ENCODE assay signal across 18 mouse cellular contexts in genomic region chr17:35253293-35254093, GRCm38 (mm10). TPM values are rescaled to one million over a fixed set of nuclear protein-coding genes. Genes with fewer than 3 reads are reported as not detected.
DNase-seq lines count a peak whose midpoint lies in the region; ATAC-seq and TF ChIP-seq lines count a peak whose summit lies in the region.
"Had no signal": no experiment of that assay in that cellular context is flagged by ENCODE, and none has a peak within 500 bp of the region (broad histone marks: within the 10 kb centered on the region; RNA-seq: fewer than 3 reads in every experiment).

No protein-coding gene starts in this region.

- H3K36me3 ChIP-seq in forebrain, embryonic 10.5 days (replicated peaks) = peaks cover 62% of the 10 kb centered on the region
- H3K36me3 ChIP-seq in forebrain, postnatal 0 days (ENCODE audit: insufficient read depth) = peaks cover 58% of the 10 kb centered on the region
- H3K36me3 ChIP-seq in forebrain, embryonic 13.5 days (ENCODE audit: poor library complexity, severe bottlenecking) = peaks cover 62% of the 10 kb centered on the region

- H3K4me1 ChIP-seq in forebrain, embryonic 10.5 days = 0 out of 2 replicates have a peak, but pooled peaks cover 4% of the 10 kb centered on the region
- no peaks in the 10 kb centered on the region for H3K4me1 ChIP-seq in forebrain, postnatal 0 days (ENCODE audit: insufficient read depth)
- no peaks in the 10 kb centered on the region for H3K4me1 ChIP-seq in forebrain, embryonic 13.5 days

- H3K4me2 ChIP-seq in forebrain, postnatal 0 days (ENCODE audit: low read depth) = no peak overlapping the region
- no peak overlapping the region for H3K4me2 ChIP-seq in forebrain, embryonic 13.5 days
- H3K4me2 ChIP-seq: liver, embryonic 12.5 days had no signal

- peaks cover 10% of the 10 kb centered on the region for H3K27me3 ChIP-seq in forebrain, embryonic 10.5 days (ENCODE audit: poor library complexity, severe bottlenecking)
- no peaks in the 10 kb centered on the region for H3K27me3 ChIP-seq in forebrain, postnatal 0 days (ENCODE audit: insufficient read depth, low read length)
- H3K27me3 ChIP-seq in forebrain, embryonic 13.5 days = no peaks in the 10 kb centered on the region

- whole genome bisulfite sequencing in forebrain, embryonic 10.5 days = 92% methylated on average over 32 of the region's 32 CpGs
- WGBS in forebrain, postnatal 0 days = 84% methylated on average over 32 of the region's 32 CpGs
- WGBS in forebrain, embryonic 13.5 days = 87% methylated on average over 32 of the region's 32 CpGs

- no peak overlapping the region for H3K27ac ChIP-seq in forebrain, embryonic 10.5 days
- H3K27ac ChIP-seq in forebrain, postnatal 0 days (ENCODE audit: low read depth, low read length) = no peak overlapping the region
- H3K27ac ChIP-seq in forebrain, embryonic 13.5 days = no peak overlapping the region
- H3K27ac ChIP-seq: layer of hippocampus, adult 2 months had no signal

- no peak for DNase-seq in forebrain, embryonic 10.5 days (ENCODE audit: extremely low spot score, low spot score)
- no peak for DNase-seq in forebrain, postnatal 0 days
- peak; percentile 8 for DNase-seq in layer of hippocampus, adult 11-12 months (ENCODE audit: low spot score)
- no peak for DNase-seq in layer of hippocampus, postnatal 10 days (ENCODE audit: low spot score in 2 of 2)
- peak; percentile 45 for DNase-seq in 3134 (ENCODE audit: extremely low read depth, insufficient read length, low spot score)
- DNase-seq in gastrocnemius, adult 18-20 months (ENCODE audit: low spot score) = no peak
- DNase-seq in left cerebral cortex, adult 8-10 months (ENCODE audit: low spot score in 2 of 2) = no peak
- DNase-seq: right cerebral cortex, adult 18-20 months had no signal

- H3K4me3 ChIP-seq in forebrain, embryonic 10.5 days = 0 out of 2 replicates have a peak overlapping the region, but pooled peaks have one; percentile 2
- no peak overlapping the region for H3K4me3 ChIP-seq in forebrain, postnatal 0 days (ENCODE audit: low read depth, low read length)
- H3K4me3 ChIP-seq in forebrain, embryonic 13.5 days = no peak overlapping the region
- H3K4me3 ChIP-seq: layer of hippocampus, adult 2 months; liver, embryonic 12.5 days had no signal

- no peak for ATAC-seq in forebrain, postnatal 0 days
- ATAC-seq in forebrain, embryonic 13.5 days = peak; percentile 20
- ATAC-seq: inflammation-experienced regulatory T-cells, adult 6 months; lung, postnatal 0 days had no signal

- no peak for TF ChIP-seq CTCF in forebrain, postnatal 0 days (IDR thresholded peaks at IDR 0.05; ENCODE audit: low read depth)

- H3K9ac ChIP-seq in forebrain, postnatal 0 days = no peak overlapping the region
- H3K9ac ChIP-seq in forebrain, embryonic 13.5 days = no peak overlapping the region
- H3K9ac ChIP-seq: liver, embryonic 12.5 days had no signal

- H3K9me3 ChIP-seq in forebrain, embryonic 10.5 days = no peaks in the 10 kb centered on the region
- H3K9me3 ChIP-seq in forebrain, postnatal 0 days (ENCODE audit: low read length) = no peaks in the 10 kb centered on the region
- no peaks in the 10 kb centered on the region for H3K9me3 ChIP-seq in forebrain, embryonic 13.5 days (replicated peaks)
- H3K9me3 ChIP-seq: G1E; liver, embryonic 12.5 days had no signal

RNA-seq across cellular contexts. Expression of gene H2-D1, which starts 9.0 kb away (rescaled TPM):
- polyA plus RNA-seq in forebrain, embryonic 10.5 days (2016; fragmentation: Nextera tagmentation; extraction: Ambion mirVana) = 57.8 and 58.6 TPM in 2 replicates
- total RNA-seq in forebrain, postnatal 0 days (2014; rRNA removed) = 54.9 and 63.3 TPM in 2 replicates
- polyA plus RNA-seq in forebrain, postnatal 0 days (2015; fragmentation: Nextera tagmentation; extraction: Ambion mirVana) = 74.5 and 95.9 TPM in 2 replicates
- total RNA-seq in layer of hippocampus, postnatal 10 days (2021) = 10 to 100 TPM; 15.2 to 17.5 TPM
- 37.7 and 45.8 TPM in 2 replicates for polyA plus RNA-seq in forebrain, embryonic 13.5 days (2015; fragmentation: Nextera tagmentation; extraction: Ambion mirVana)
- 10 to 100 TPM; 36.3 to 59.0 TPM for total RNA-seq in gastrocnemius, adult 18-20 months (2021)
- 10 to 100 TPM; 29.5 to 72.8 (median 47.5) TPM for total RNA-seq in left cerebral cortex, adult 8-10 months (2022)

RNA-seq across cellular contexts. Expression of gene Ddx39b, which starts 11.9 kb away (rescaled TPM):
- polyA plus RNA-seq in forebrain, embryonic 10.5 days (2016; fragmentation: Nextera tagmentation; extraction: Ambion mirVana) = 757 and 759 TPM in 2 replicates
- 305 and 336 TPM in 2 replicates for total RNA-seq in forebrain, postnatal 0 days (2014; rRNA removed)
- polyA plus RNA-seq in forebrain, postnatal 0 days (2015; fragmentation: Nextera tagmentation; extraction: Ambion mirVana) = 357 and 382 TPM in 2 replicates
- total RNA-seq in layer of hippocampus, postnatal 10 days (2021) = 100 to 1,000 TPM; 257 to 272 TPM
- 592 and 632 TPM in 2 replicates for polyA plus RNA-seq in forebrain, embryonic 13.5 days (2015; fragmentation: Nextera tagmentation; extraction: Ambion mirVana)
- total RNA-seq in gastrocnemius, adult 18-20 months (2021) = 10 to 100 TPM; 83.5 to 83.8 TPM
- total RNA-seq in left cerebral cortex, adult 8-10 months (2022) = 100 to 1,000 TPM; 175 to 212 (median 200) TPM

RNA-seq across cellular contexts. Expression of gene Nfkbil1, which starts 17.9 kb away (rescaled TPM):
- polyA plus RNA-seq in forebrain, embryonic 10.5 days (2016; fragmentation: Nextera tagmentation; extraction: Ambion mirVana) = 10.0 and 11.5 TPM in 2 replicates
- total RNA-seq in forebrain, postnatal 0 days (2014; rRNA removed) = 17.1 and 24.5 TPM in 2 replicates
- 12.3 and 12.4 TPM in 2 replicates for polyA plus RNA-seq in forebrain, postnatal 0 days (2015; fragmentation: Nextera tagmentation; extraction: Ambion mirVana)
- 10 to 100 TPM; 14.2 to 15.5 TPM for total RNA-seq in layer of hippocampus, postnatal 10 days (2021)
- polyA plus RNA-seq in forebrain, embryonic 13.5 days (2015; fragmentation: Nextera tagmentation; extraction: Ambion mirVana) = 10.5 and 11.2 TPM in 2 replicates
- 1 to 10 TPM; 7.0 to 7.2 TPM for total RNA-seq in gastrocnemius, adult 18-20 months (2021)
- 10 to 100 TPM; 14.1 to 18.8 (median 17.1) TPM for total RNA-seq in left cerebral cortex, adult 8-10 months (2022)

RNA-seq across cellular contexts. Expression of gene Atp6v1g2, which starts 20.0 kb away (rescaled TPM):
- 7.0 and 7.7 TPM in 2 replicates for polyA plus RNA-seq in forebrain, embryonic 10.5 days (2016; fragmentation: Nextera tagmentation; extraction: Ambion mirVana)
- total RNA-seq in forebrain, postnatal 0 days (2014; rRNA removed) = 59.7 and 81.4 TPM in 2 replicates
- polyA plus RNA-seq in forebrain, postnatal 0 days (2015; fragmentation: Nextera tagmentation; extraction: Ambion mirVana) = 121 and 146 TPM in 2 replicates
- 100 to 1,000 TPM; 310 to 356 TPM for total RNA-seq in layer of hippocampus, postnatal 10 days (2021)
- 20.8 and 24.3 TPM in 2 replicates for polyA plus RNA-seq in forebrain, embryonic 13.5 days (2015; fragmentation: Nextera tagmentation; extraction: Ambion mirVana)
- total RNA-seq in gastrocnemius, adult 18-20 months (2021) = 1 to 10 TPM; 1.1 to 1.8 TPM
- 100 to 1,000 TPM; 552 to 589 (median 575) TPM for total RNA-seq in left cerebral cortex, adult 8-10 months (2022)

RNA-seq across cellular contexts. Expression of gene Gm16181, which starts 32.9 kb away (rescaled TPM):
- polyA plus RNA-seq in forebrain, embryonic 10.5 days (2016; fragmentation: Nextera tagmentation; extraction: Ambion mirVana) = 0.53 TPM in 1 of 2 replicates, not detected in the other
- not detected in 2 replicates for total RNA-seq in forebrain, postnatal 0 days (2014; rRNA removed)
- polyA plus RNA-seq in forebrain, postnatal 0 days (2015; fragmentation: Nextera tagmentation; extraction: Ambion mirVana) = not detected in 2 replicates
- total RNA-seq in layer of hippocampus, postnatal 10 days (2021) = not detected
- polyA plus RNA-seq in forebrain, embryonic 13.5 days (2015; fragmentation: Nextera tagmentation; extraction: Ambion mirVana) = 0.37 and 0.59 TPM in 2 replicates
- total RNA-seq in gastrocnemius, adult 18-20 months (2021) = not detected
- total RNA-seq in left cerebral cortex, adult 8-10 months (2022) = not detected
- total RNA-seq: adrenal gland, postnatal 36 days; layer of hippocampus, adult 2 months; left cerebral cortex, postnatal 10 days; megakaryocyte-erythroid progenitor cell, adult 5-6 weeks had no signal
- polyA plus RNA-seq: cortical plate, adult 2 months; G1E; lung, postnatal 0 days had no signal

Comparison
In these comparisons a context has a peak if more than half of its experiments do, and no peak if none do; other contexts are left out.
1. DNase-seq: peak in layer of hippocampus, adult 11-12 months (single experiment) and 3134 (single experiment); none in forebrain, embryonic 10.5 days (single experiment), forebrain, postnatal 0 days (single experiment), layer of hippocampus, postnatal 10 days (0 of 2), gastrocnemius, adult 18-20 months (single experiment) and left cerebral cortex, adult 8-10 months (0 of 2).